Mouse (Mus musculus): ENCODE measurements at regions not wholly inside any gene's neighbourhood (a gene's known extent, or its start where the extent isn't known, plus 50 kb on each side); places are given as distances from the start of the nearest gene placed in this dataset.
A peak's percentile ranks its signal among the peaks of the same experiment; 100 is the strongest.

DNA sequence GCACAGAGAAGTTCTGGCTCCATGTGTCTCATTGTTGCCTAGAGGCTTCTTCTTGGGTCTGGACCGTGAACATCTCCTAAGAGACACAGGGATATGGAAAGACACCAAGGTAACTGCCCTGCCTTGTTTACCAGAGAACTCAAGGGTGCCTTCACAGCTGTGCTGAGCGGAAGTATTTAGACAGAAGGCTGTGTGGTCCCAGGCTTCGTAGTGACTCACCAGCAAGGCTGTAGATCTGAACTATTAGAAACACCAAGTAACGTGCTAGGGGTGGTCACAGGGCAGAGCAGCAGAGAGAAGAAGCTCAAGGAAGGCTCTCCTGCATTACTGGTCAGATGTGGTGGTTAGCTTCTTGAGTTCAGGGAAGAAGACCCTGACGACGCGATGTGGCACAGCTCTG, 51.6 kb upstream of the Lpp start:
- DNase-seq = no peak

DNA sequence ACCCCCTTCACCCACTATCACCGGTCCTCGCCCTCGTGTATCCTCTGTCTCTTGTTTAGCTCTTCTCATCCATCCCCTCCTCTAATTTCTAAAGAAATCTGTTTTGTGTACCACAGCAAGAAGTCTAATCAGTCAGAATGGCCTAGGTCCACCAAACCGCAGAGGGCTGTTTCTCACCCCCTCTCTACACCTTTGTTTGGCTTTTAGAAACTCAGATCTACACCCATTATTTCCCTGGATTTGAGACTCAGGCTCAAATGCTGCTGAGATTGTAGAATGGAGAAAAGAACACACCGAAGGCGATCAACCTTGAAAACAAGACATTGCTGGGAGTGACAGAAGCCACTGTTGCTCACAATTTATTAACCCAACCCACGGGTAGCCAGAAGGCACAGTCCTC, 52.7 kb upstream of the Lpp start:
- no peak for DNase-seq

GRCm38 (mm10) chr16:24339320-24340265, 53.7 kb upstream of the Lpp start:
- no peak for DNase-seq

DNA sequence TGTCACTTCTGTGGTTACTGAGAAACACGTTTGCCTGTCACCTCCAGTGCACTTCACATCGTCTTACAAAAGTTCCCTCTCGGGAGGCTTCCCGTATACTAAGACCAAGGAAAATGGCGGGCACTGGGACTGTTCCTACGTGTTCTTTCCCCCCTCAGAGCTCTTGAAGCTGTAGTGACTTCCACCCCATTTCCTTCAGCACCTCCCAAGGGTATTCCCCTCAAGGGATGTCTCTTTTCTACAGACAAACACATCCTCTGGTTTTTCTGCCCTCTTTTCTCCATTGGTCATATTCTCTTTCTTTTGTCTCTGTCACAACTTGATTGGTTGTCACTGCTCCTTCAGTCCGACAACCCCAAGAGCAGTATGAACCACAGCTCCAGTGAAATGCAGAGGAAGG, 54.9 kb upstream of the Lpp start:
- DNase-seq = no peak

DNA sequence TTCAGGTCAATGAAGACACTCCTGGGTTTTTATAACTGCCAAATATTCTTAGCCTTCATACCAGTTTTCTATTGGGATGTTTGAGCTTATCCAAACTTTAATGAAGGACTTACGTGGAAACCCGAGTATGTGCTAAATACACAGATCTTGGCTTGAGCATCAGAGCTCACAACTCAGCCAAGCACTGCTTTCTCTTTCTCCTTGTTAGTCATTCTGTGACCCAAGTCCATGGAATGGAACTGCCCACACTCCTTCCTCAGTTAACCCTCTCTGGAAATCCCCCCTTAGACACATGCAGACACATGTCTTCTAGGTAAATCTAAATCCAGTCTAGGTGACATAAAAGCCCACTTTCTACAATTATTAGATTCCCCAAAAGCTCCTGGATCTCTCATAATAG, 58.9 kb upstream of the Lpp start:
- DNase-seq = no peak

- DNase-seq = no peak
Measured at GRCm38 (mm10) chr16:24331446-24332020, 61.8 kb upstream of the Lpp start.

- no peak for DNase-seq
Measured at GRCm38 (mm10) chr16:24326571-24326970, 66.7 kb upstream of the Lpp start.

- no peak for DNase-seq
Measured at GRCm38 (mm10) chr16:24326046-24326445, 67.3 kb upstream of the Lpp start.

DNA sequence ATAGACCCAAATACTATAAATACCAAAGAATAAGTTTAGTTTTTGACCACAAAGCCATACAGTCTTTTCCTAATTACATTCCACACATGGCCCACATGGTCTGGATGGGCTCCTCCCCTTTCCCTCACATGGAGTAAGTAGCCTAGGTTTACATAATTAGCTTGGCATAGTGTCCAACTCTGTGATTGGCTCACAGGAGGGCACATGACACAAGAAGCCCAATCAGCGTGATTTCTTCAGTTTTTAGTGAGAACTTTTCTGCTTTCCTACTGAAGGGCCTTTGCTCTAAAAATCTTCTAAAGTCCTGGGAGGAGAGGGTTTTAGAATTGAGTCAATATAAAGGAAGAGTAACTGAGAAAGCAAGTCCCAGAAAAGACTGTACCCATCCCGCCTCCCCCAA, 68.4 kb upstream of the Lpp start:
- no peak for DNase-seq

- DNase-seq = no peak
Measured at GRCm38 (mm10) chr16:24318723-24319437, 74.4 kb upstream of the Lpp start.

GRCm38 (mm10) chr16:24313544-24314326, 79.6 kb upstream of the Lpp start:
- DNase-seq = peak in 1 of 2 experiments; percentile 8

DNA sequence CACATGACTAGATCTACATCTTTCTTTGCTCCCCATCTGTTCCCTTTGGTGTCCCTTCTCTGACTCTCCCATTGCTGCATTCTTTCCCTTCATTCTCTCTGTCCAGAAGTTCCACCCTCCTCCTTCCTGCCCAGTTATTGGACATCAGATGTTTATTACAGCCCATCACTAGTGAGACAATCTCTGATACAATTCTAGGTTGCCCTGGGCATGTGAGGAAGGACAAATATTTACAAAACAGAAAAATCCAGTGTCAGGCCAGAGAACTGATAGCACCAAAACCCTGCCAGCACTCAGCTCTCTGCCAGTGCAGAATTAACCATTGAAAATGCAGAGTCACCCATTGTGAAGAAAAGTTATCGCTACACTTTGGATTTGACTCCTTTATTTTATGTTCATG, 87.9 kb upstream of the Lpp start:
- DNase-seq = no peak

DNA sequence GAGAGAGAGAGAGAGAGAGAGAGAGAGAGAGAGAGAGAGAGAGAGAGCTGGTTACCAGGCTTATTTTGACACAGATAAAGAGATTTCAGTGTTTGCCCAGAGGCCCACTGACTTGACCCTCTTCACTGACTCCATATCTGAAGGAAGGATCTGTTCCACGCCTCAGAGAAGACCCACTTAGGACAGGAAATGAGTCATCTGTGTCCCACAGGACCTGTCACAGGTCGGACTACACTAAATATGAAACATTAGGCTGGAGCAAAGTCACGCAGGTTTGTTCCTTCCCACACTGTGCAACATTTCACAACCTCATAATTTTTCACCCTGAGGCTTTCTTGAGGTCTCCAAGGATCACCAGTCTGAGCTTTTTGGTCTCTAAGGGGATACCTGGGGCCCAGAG, 96.5 kb upstream of the Lpp start:
- DNase-seq = no peak

DNA sequence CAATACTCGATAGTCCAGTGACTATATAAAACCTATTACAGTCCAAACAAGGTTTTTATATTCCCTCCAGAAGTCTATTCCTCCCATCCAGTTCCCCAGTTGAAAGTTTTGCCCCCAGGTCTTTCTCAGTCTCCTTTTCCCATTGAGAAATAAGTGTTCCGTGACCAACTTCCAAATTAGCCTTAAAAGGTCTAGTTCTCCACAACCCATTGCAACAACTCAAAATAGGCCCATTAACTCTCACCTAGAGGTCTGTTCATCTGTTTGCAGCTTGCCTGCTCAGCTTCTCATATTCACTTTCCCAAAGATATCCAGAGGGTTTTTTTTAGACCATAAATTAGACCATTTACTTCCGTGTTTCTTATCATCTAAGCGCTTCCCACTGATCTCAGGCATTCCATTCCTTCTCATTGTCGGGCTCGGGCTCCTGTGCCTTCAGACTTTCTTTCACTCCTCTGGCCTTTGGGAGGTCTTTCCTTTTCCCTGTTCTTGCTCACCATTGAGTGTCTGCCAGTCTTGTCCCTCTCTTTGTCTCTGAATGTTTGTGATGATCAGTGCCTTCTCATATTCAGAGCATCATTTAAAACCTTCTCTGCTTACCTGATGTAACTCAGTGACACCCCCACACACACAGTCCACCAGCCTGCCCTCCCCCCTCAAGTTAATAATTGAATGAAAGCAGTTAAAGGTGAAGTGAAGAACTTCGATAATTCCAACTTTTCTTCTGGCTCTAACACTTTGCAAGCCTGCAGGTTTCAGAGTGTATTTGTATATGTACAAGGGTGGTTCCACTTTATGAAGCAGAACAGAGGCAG, 97.5 kb upstream of the Lpp start:
- DNase-seq = no peak

DNA sequence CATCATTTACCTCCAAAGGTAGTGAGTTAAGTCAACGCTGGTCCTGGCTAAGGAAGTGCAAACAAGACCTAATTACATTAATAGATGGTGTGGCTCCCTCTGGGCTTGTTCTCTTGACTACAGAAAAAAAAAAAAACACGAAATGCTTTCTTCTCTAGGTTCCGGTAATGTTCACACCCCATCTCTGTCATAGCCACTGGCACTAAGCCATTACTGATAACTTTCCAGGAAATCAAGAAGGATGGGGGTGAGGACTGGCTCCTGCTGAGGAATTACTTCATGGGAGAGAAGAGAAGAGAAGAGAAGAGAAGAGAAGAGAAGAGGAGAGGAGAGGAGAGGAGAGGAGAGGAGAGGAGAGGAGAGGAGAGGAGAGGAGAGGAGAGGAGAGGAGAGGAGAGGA, 109.1 kb upstream of the Lpp start:
- no peak for DNase-seq

GRCm38 (mm10) chr16:24282194-24282683, 111.1 kb upstream of the Lpp start:
- DNase-seq = peak; percentile 24 to 60

GRCm38 (mm10) chr16:24281561-24281960, 111.7 kb upstream of the Lpp start:
- DNase-seq = no peak

DNA sequence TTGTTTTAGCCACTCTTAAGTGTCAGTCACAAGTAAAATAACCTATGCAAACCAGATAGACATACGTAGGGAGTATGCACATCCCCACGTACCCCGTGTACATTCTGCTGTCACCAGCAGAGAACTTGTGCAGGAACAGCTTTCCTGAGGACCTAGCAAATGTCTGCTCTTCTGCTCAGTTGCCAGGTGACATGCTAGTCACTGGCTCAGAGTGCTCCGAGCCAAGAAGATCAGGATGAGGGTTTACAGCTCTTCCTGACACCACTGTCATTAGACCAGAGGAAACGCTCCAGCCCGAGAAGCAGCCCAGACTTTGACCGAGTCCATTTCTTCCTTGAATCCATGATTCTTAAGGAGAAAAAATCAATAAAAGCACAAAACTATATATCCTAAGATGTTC, 115.5 kb upstream of the Lpp start:
- DNase-seq = peak; percentile 27 to 36

- DNase-seq = no peak
Measured at GRCm38 (mm10) chr16:24262701-24263100, 130.6 kb upstream of the Lpp start.

DNA sequence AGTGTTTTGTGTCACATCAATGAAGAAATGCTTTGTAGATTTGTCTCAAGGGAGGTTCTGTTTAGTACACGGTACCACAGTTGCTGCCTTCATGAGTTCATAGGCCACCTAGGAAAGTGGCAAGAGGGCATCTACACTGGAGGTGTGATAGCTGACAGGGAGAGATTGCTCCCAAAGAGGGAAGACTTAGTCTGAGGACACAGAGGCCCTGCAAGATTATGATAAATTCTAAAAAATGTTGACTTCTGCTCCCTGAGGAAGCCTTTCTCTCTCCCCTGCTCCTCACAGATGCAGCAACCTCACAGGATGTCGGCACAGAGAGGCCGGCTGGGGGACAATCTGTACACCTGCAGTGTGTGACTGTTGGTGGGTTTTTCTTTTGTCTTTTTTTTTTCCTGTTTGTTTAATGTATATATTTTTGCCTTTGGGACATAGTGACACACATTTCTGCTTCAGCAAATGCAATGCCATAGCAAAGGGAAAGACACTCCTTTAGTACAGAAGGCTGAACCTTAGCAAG, 133.5 kb upstream of the Lpp start:
- DNase-seq = no peak

DNA sequence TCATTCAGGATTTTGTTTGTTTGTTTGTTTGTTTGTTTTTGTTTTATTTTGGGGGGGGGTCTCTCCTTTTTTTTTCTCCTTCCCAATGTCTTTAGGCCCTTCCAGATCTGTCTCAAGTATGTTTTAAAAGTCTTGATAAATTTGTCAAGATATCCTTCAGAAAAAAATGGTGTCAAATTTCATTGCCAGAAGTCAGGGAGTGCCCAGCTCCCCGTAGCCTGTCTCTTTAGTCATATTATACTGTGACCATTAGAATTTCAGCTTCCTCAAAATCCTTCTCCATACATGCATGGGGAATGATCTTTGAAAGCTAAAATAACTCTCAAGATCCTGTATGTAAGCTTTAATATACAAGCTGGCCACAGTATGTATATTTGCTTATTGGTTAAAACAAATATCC, 134.3 kb upstream of the Lpp start:
- DNase-seq = no peak

- no peak for DNase-seq
Measured at GRCm38 (mm10) chr16:24255037-24255436, 138.3 kb upstream of the Lpp start.

Measured in cerebellum, postnatal 25 days (tissue).